Mouse (Mus musculus) cerebellum, adult 11 months (tissue): ENCODE measurements at regions not wholly inside any gene's neighbourhood (a gene's known extent, or its start where the extent isn't known, plus 50 kb on each side); places are given as distances from the start of the nearest gene placed in this dataset.
"Not testable (repeated sequence)": the region's sequence is repeated elsewhere in the genome, so short reads cannot be mapped to it uniquely, and the experiment has no call there.

ENCODE experiments used
- DNase-seq: peaks from one replicate; pipeline ENCODE4 v3.0.0; 2022

- no peak for DNase-seq
These were observed 118.1 kb downstream of the Mmrn1 start for GRCm38 (mm10) chr6:61042667-61043523.

GRCm38 (mm10) chr6:61043524-61044450 lies 119.0 kb downstream of the Mmrn1 start:
- no peak for DNase-seq

GRCm38 (mm10) chr6:61047667-61048066 lies 122.9 kb downstream of the Mmrn1 start:
- DNase-seq = not testable (repeated sequence)

GRCm38 (mm10) chr6:61063129-61063528 lies 117.0 kb upstream of the Ccser1 start:
- peak; percentile 6 for DNase-seq

- no peak for DNase-seq
These were observed 114.4 kb upstream of the Ccser1 start for GRCm38 (mm10) chr6:61065769-61066168.

GRCm38 (mm10) chr6:61066501-61067282 lies 113.4 kb upstream of the Ccser1 start:
- DNase-seq = no peak

GRCm38 (mm10) chr6:61067355-61068116 lies 112.6 kb upstream of the Ccser1 start:
- DNase-seq = no peak

GRCm38 (mm10) chr6:61068117-61068489 lies 112.0 kb upstream of the Ccser1 start:
- no peak for DNase-seq

- no peak for DNase-seq
These were observed 106.9 kb upstream of the Ccser1 start for GRCm38 (mm10) chr6:61073267-61073666.

- DNase-seq = peak; percentile 11
These were observed 106.3 kb upstream of the Ccser1 start for GRCm38 (mm10) chr6:61073794-61074193.

GRCm38 (mm10) chr6:61074700-61075099 lies 105.4 kb upstream of the Ccser1 start:
- DNase-seq = no peak

GRCm38 (mm10) chr6:61078559-61078958 lies 101.6 kb upstream of the Ccser1 start:
- DNase-seq = no peak

- DNase-seq = no peak
These were observed 99.5 kb upstream of the Ccser1 start for GRCm38 (mm10) chr6:61080661-61081060.

- DNase-seq = no peak
These were observed 96.8 kb upstream of the Ccser1 start for GRCm38 (mm10) chr6:61083346-61083745.

- no peak for DNase-seq
These were observed 80.7 kb upstream of the Ccser1 start for GRCm38 (mm10) chr6:61099348-61099981.

- DNase-seq = no peak
These were observed 80.2 kb upstream of the Ccser1 start for GRCm38 (mm10) chr6:61099982-61100365.

- no peak for DNase-seq
These were observed 78.2 kb upstream of the Ccser1 start for GRCm38 (mm10) chr6:61101972-61102371.

GRCm38 (mm10) chr6:61103459-61104234 lies 76.5 kb upstream of the Ccser1 start:
- DNase-seq = no peak

- no peak for DNase-seq
These were observed 64.9 kb upstream of the Ccser1 start for GRCm38 (mm10) chr6:61115250-61115649.

GRCm38 (mm10) chr6:61119590-61119989 lies 60.5 kb upstream of the Ccser1 start:
- DNase-seq = no peak

- DNase-seq = no peak
These were observed 54.7 kb upstream of the Ccser1 start for GRCm38 (mm10) chr6:61125431-61125830.
